Mouse (Mus musculus): ENCODE measurements around the gene Bcat1. TPM values are rescaled to one million over a fixed set of nuclear protein-coding genes. Genes with fewer than 3 reads are reported as not detected.

Gene Bcat1
- polyA plus RNA-seq, 1 experiment: 20.3 TPM

GRCm38 (mm10) chr6:144962013-144962354, 114.0 kb downstream of the Bcat1 start:
- Histone ChIP-seq H3K4me3 (replicated peaks; ENCODE audit: control insufficient read depth, low read depth, low read length) (no peak overlapping the region), H3K4me1 (ENCODE audit: control insufficient read depth, insufficient read depth, low read length) (no peaks in the 10 kb centered on the region), H3K27ac (ENCODE audit: control insufficient read depth, insufficient read depth, low read depth, low read length, poor library complexity) (no peak overlapping the region)
- TF ChIP-seq CTCF (IDR thresholded peaks at IDR 0.05; ENCODE audit: control insufficient read depth, insufficient read depth, low read length): 0 out of 2 replicates have a peak, but pooled peaks have one; percentile 14
- no peak for TF ChIP-seq POLR2A (IDR thresholded peaks at IDR 0.05; ENCODE audit: borderline replicate concordance, control insufficient read depth, low read depth, low read length)
- 42% methylated on average over 4 of the region's 4 CpGs for WGBS

GRCm38 (mm10) chr6:144961253-144962012, 114.6 kb downstream of the Bcat1 start:
- 83% methylated on average over 25 of the region's 25 CpGs for WGBS
- Histone ChIP-seq H3K27ac (ENCODE audit: control insufficient read depth, insufficient read depth, low read depth, low read length, poor library complexity) (no peak overlapping the region), H3K4me1 (ENCODE audit: control insufficient read depth, insufficient read depth, low read length) (no peaks in the 10 kb centered on the region), H3K4me3 (replicated peaks; ENCODE audit: control insufficient read depth, low read depth, low read length) (no peak overlapping the region)
- TF ChIP-seq CTCF (IDR thresholded peaks at IDR 0.05; ENCODE audit: control insufficient read depth, insufficient read depth, low read length) (no peak), POLR2A (IDR thresholded peaks at IDR 0.05; ENCODE audit: borderline replicate concordance, control insufficient read depth, low read depth, low read length) (no peak)

GRCm38 (mm10) chr6:144955887-144956547, 120.0 kb downstream of the Bcat1 start:
- 80% methylated on average over 14 of the region's 14 CpGs for WGBS
- TF ChIP-seq POLR2A (IDR thresholded peaks at IDR 0.05; ENCODE audit: borderline replicate concordance, control insufficient read depth, low read depth, low read length) (no peak), CTCF (IDR thresholded peaks at IDR 0.05; ENCODE audit: control insufficient read depth, insufficient read depth, low read length) (no peak)

GRCm38 (mm10) chr6:144952885-144953284, 123.1 kb downstream of the Bcat1 start:
- Histone ChIP-seq H3K27ac (ENCODE audit: control insufficient read depth, insufficient read depth, low read depth, low read length, poor library complexity) (no peak overlapping the region), H3K4me1 (ENCODE audit: control insufficient read depth, insufficient read depth, low read length) (no peaks in the 10 kb centered on the region; the same call in 1 of the 2 replicates), H3K4me3 (replicated peaks; ENCODE audit: control insufficient read depth, low read depth, low read length) (no peak overlapping the region)
- WGBS: 73% methylated on average over 6 of the region's 6 CpGs
- no peak for TF ChIP-seq POLR2A (IDR thresholded peaks at IDR 0.05; ENCODE audit: borderline replicate concordance, control insufficient read depth, low read depth, low read length)
- no peak for TF ChIP-seq CTCF (IDR thresholded peaks at IDR 0.05; ENCODE audit: control insufficient read depth, insufficient read depth, low read length)

More at GRCm38 (mm10) chr6:144955887-144956547, 120.0 kb downstream of the Bcat1 start:
- H3K4me3 ChIP-seq (replicated peaks; ENCODE audit: control insufficient read depth, low read depth, low read length): no peak overlapping the region
- no peak overlapping the region for H3K27ac ChIP-seq (ENCODE audit: control insufficient read depth, insufficient read depth, low read depth, low read length, poor library complexity)
- H3K4me1 ChIP-seq (ENCODE audit: control insufficient read depth, insufficient read depth, low read length): no peaks in the 10 kb centered on the region; the same call in 1 of the 2 replicates

GRCm38 (mm10) chr6:144944435-144945365, 131.3 kb downstream of the Bcat1 start:
- 65% methylated on average over 10 of the region's 10 CpGs for WGBS
- no peak for TF ChIP-seq CTCF (IDR thresholded peaks at IDR 0.05; ENCODE audit: control insufficient read depth, insufficient read depth, low read length)
- TF ChIP-seq POLR2A (IDR thresholded peaks at IDR 0.05; ENCODE audit: borderline replicate concordance, control insufficient read depth, low read depth, low read length): no peak
- no peaks in the 10 kb centered on the region for H3K4me1 ChIP-seq (ENCODE audit: control insufficient read depth, insufficient read depth, low read length)
- no peak overlapping the region for H3K27ac ChIP-seq (ENCODE audit: control insufficient read depth, insufficient read depth, low read depth, low read length, poor library complexity)
- H3K4me3 ChIP-seq (replicated peaks; ENCODE audit: control insufficient read depth, low read depth, low read length): no peak overlapping the region

Other genes with a start within 250 kb of the Bcat1 start
- gene Lrmp, start 39.5 kb upstream of the Bcat1 start, polyA plus RNA-seq (2011; ENCODE audit: insufficient read depth, insufficient read length, low replicate concordance, missing spikeins): 98.9 and 193 TPM in 2 replicates
- 1.3 and 2.3 TPM in 2 replicates for gene Casc1, start 134.8 kb upstream of the Bcat1 start, polyA plus RNA-seq (2011; ENCODE audit: insufficient read depth, insufficient read length, low replicate concordance, missing spikeins)
- gene Etfrf1, start 134.9 kb upstream of the Bcat1 start, polyA plus RNA-seq (2011; ENCODE audit: insufficient read depth, insufficient read length, low replicate concordance, missing spikeins): 4.6 and 17.9 TPM in 2 replicates
- 29.6 and 37.4 TPM in 2 replicates for gene Kras, start 174.1 kb upstream of the Bcat1 start, polyA plus RNA-seq (2011; ENCODE audit: insufficient read depth, insufficient read length, low replicate concordance, missing spikeins)